Mouse (Mus musculus): ENCODE measurements around the gene Tmem39a. TPM values are rescaled to one million over a fixed set of nuclear protein-coding genes. Genes with fewer than 3 reads are reported as not detected.

Gene Tmem39a
- polyA plus RNA-seq, 1 experiment = 0.34 TPM

DNA sequence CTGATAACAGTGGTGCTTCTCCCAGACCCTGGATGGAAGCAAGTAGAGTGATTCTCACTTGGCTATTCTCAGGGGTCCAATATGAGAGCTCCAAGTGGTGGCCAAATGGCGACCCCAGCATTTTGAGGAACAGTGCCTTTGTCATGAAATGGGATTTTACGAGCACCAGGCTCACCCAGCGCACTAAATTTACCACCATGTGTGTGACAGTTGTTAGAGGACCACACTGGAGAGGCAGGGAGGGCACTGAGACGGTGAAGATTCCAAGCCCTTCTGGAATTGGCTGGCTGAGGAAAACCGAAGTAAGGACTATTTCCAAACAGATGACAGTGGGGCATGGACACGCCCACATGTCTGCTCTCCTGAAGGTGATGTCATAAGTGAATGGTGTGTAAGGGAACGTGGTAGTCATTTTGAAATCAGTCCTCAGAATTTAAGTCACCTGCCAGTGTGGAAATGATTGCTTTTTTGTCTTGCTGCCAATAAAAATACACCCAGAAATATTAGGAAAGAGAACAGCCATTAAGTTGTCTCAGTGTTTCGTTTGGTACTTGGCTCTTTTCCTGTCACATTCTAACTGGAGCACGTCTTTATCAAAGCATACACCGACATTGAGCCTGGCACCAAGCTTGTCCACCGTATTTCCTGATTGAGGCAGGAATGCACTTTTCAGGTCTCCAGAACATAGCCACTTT is 40.6 kb downstream of the Tmem39a start:
- no peaks in the 10 kb centered on the region for H3K9me3 ChIP-seq (ENCODE audit: control insufficient read depth, low read length)
- H3K36me3 ChIP-seq (ENCODE audit: control insufficient read depth) = no peaks in the 10 kb centered on the region
- TF ChIP-seq GATA1 (IDR thresholded peaks at IDR 0.05; ENCODE audit: low read length) (no peak), TAL1 (IDR thresholded peaks at IDR 0.05; ENCODE audit: low read length) (no peak)
- no peaks in the 10 kb centered on the region for H3K4me1 ChIP-seq (ENCODE audit: control insufficient read depth)
- H3K4me3 ChIP-seq (replicated peaks) = no peak overlapping the region
- no peaks in the 10 kb centered on the region for H3K27me3 ChIP-seq (ENCODE audit: control insufficient read depth)

DNA sequence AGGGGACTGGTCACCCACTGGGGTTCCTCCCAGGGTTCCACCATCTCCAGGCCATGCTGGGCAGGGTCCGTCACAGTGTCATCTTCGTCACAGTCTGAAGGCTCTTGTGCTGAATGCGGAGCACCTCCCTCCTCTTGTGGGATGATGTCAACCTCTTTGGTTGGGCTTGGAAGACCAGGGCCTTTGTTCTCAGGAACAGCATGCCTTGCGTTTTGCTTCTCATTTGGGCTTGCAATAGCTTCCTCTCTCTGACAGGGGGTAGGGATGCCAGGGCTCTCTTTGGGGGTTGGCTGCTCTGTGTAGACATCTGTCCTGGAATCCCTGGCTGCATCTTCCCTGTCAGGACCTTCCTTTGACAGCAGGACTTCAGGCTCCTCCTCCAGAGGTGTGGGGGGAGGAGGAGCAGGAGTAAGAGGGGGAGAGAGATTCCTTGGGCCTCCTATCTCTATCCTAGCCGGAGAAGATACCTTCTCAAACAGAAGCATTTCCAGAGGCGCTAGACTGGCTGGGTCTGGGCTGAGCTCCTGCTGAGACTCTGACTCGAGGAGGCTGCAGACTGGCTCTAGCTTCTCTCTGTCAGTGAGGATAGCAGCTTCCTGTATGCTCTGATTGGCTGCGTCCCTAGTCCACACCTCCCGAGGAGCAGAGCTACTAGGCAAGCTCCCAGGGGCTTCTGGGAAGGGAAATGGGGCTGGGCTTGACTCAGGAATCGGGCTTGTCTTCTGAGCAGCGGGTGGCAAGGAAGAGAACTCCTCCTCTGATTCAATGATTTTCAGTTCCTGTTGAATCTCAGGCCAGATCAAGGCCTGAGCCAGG is 44.7 kb downstream of the Tmem39a start:
- TF ChIP-seq GATA1 (IDR thresholded peaks at IDR 0.05; ENCODE audit: low read length) (no peak), TAL1 (IDR thresholded peaks at IDR 0.05; ENCODE audit: low read length) (no peak)
- no peaks in the 10 kb centered on the region for H3K4me1 ChIP-seq (ENCODE audit: control insufficient read depth)
- H3K27me3 ChIP-seq (ENCODE audit: control insufficient read depth) = no peaks in the 10 kb centered on the region
- H3K9me3 ChIP-seq (ENCODE audit: control insufficient read depth, low read length) = no peaks in the 10 kb centered on the region
- no peaks in the 10 kb centered on the region for H3K36me3 ChIP-seq (ENCODE audit: control insufficient read depth)
- H3K4me3 ChIP-seq (replicated peaks) = no peak overlapping the region

DNA sequence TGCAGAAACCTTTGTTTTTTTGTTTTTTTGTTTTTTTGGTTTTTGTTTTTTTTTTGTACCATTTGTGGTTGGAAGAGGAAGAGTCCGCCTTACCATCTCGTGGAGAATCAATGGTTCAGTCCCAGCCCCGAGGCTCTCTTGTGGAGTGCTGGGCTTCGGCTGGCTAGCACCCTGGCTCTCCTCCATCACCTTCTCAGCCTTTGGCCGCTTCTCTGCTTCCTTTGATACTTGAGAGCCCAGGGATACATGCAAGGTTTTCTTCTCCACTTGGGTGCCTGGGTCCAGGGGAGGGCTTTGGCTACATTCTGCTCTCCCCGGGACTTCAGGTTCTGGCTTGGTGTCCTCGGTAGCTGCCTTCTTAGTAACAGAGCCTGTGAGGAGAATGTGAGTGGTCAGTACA is 48.0 kb downstream of the Tmem39a start:
- TF ChIP-seq GATA1 (IDR thresholded peaks at IDR 0.05; ENCODE audit: low read length) (no peak), TAL1 (IDR thresholded peaks at IDR 0.05; ENCODE audit: low read length) (no peak)
- Histone ChIP-seq H3K36me3 (ENCODE audit: control insufficient read depth) (no peaks in the 10 kb centered on the region), H3K27me3 (ENCODE audit: control insufficient read depth) (no peaks in the 10 kb centered on the region), H3K4me1 (ENCODE audit: control insufficient read depth) (no peaks in the 10 kb centered on the region), H3K4me3 (replicated peaks) (no peak overlapping the region), H3K9me3 (ENCODE audit: control insufficient read depth, low read length) (peaks cover 15% of the 10 kb centered on the region)

DNA sequence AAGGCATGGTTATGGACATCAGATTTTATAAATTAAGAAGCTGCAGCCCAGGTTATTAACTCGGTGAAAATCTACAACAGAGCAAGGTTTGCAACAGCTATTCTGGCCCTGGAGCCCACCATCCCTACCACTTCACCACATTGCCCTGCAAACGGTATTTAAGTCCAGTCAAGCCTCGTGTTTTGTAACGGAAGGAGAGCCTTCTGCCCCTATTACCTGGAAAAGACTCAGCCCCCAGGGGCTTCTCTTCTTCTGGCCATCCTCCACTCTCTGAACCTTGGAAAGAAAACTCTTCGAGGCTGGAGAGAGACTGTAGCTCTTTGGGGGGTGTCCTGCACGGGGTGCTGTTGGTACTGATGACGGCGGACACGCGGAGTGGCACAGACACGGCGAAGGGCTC is 50.2 kb downstream of the Tmem39a start:
- no peaks in the 10 kb centered on the region for H3K4me1 ChIP-seq (ENCODE audit: control insufficient read depth)
- no peaks in the 10 kb centered on the region for H3K36me3 ChIP-seq (ENCODE audit: control insufficient read depth)
- H3K4me3 ChIP-seq (replicated peaks) = no peak overlapping the region
- TF ChIP-seq TAL1 (IDR thresholded peaks at IDR 0.05; ENCODE audit: low read length) (no peak), GATA1 (IDR thresholded peaks at IDR 0.05; ENCODE audit: low read length) (no peak)
- no peaks in the 10 kb centered on the region for H3K27me3 ChIP-seq (ENCODE audit: control insufficient read depth)
- peaks cover 15% of the 10 kb centered on the region for H3K9me3 ChIP-seq (ENCODE audit: control insufficient read depth, low read length)

DNA sequence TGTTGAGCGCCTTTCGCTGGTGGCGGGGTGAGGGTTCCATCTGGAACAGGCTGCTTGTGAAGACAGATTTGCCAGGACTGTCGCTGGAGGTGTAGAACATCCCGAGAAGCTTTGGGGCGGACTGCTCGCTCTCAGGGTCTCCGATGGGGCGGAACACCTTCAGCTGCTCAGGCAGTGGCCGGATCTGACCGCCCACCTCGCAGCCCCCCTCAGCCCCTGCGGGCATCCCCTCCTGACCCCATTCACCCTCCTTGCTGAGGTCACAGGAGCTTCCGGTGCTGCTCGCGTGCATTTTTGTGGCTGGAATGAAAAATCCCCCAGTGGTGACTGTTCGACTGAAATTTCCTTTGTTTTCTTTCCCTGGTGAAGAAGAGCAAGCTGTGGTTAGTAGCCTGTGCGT is 50.6 kb downstream of the Tmem39a start:
- Histone ChIP-seq H3K27me3 (ENCODE audit: control insufficient read depth) (no peaks in the 10 kb centered on the region), H3K4me1 (ENCODE audit: control insufficient read depth) (no peaks in the 10 kb centered on the region), H3K36me3 (ENCODE audit: control insufficient read depth) (no peaks in the 10 kb centered on the region), H3K9me3 (ENCODE audit: control insufficient read depth, low read length) (peaks cover 15% of the 10 kb centered on the region), H3K4me3 (replicated peaks) (no peak overlapping the region)
- TF ChIP-seq GATA1 (IDR thresholded peaks at IDR 0.05; ENCODE audit: low read length) = no peak
- TF ChIP-seq TAL1 (IDR thresholded peaks at IDR 0.05; ENCODE audit: low read length) = no peak

- no peak overlapping the region for H3K4me3 ChIP-seq (replicated peaks)
- no peaks in the 10 kb centered on the region for H3K4me1 ChIP-seq (ENCODE audit: control insufficient read depth)
- no peaks in the 10 kb centered on the region; the same call in 1 of the 2 replicates for H3K36me3 ChIP-seq (ENCODE audit: control insufficient read depth)
- no peak for TF ChIP-seq TAL1 (IDR thresholded peaks at IDR 0.05; ENCODE audit: low read length)
- no peak for TF ChIP-seq GATA1 (IDR thresholded peaks at IDR 0.05; ENCODE audit: low read length)
- peaks cover 6% of the 10 kb centered on the region; the same call in 1 of the 2 replicates for H3K27me3 ChIP-seq (ENCODE audit: control insufficient read depth)
- H3K9me3 ChIP-seq (ENCODE audit: control insufficient read depth, low read length) = peaks cover 26% of the 10 kb centered on the region
These were observed 54.1 kb downstream of the Tmem39a start for GRCm38 (mm10) chr16:38612646-38613045.

DNA sequence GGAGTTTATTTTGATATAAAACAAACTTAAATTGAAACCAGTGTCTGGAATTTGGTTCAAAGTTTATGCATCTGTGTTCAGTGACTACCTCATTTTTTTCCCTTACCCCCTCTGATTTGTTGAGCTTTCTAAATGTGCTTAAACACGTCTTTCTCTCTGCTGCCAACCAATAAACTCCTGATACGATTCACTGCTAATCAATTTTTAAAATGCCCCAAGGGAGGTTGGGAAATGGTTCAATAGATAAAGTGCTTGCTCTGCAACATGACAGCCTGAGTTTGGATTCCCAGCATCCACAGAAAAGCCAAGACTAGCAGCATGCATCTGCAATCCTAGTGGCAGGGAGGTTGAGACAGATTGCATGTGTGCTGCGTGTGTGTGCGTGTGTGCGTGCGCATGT is 55.1 kb downstream of the Tmem39a start:
- Histone ChIP-seq H3K36me3 (ENCODE audit: control insufficient read depth) (no peaks in the 10 kb centered on the region; the same call in 1 of the 2 replicates), H3K27me3 (ENCODE audit: control insufficient read depth) (peaks cover 6% of the 10 kb centered on the region; the same call in 1 of the 2 replicates), H3K4me3 (replicated peaks) (no peak overlapping the region), H3K9me3 (ENCODE audit: control insufficient read depth, low read length) (peaks cover 26% of the 10 kb centered on the region), H3K4me1 (ENCODE audit: control insufficient read depth) (no peaks in the 10 kb centered on the region)
- TF ChIP-seq TAL1 (IDR thresholded peaks at IDR 0.05; ENCODE audit: low read length) (no peak), GATA1 (IDR thresholded peaks at IDR 0.05; ENCODE audit: low read length) (no peak)

GRCm38 (mm10) chr16:38617977-38618376 is 59.5 kb downstream of the Tmem39a start:
- Histone ChIP-seq H3K4me3 (replicated peaks) (no peak overlapping the region), H3K4me1 (ENCODE audit: control insufficient read depth) (no peaks in the 10 kb centered on the region), H3K36me3 (ENCODE audit: control insufficient read depth) (no peaks in the 10 kb centered on the region; the same call in 1 of the 2 replicates), H3K9me3 (ENCODE audit: control insufficient read depth, low read length) (peaks cover 11% of the 10 kb centered on the region), H3K27me3 (ENCODE audit: control insufficient read depth) (peaks cover 6% of the 10 kb centered on the region; the same call in 1 of the 2 replicates)
- TF ChIP-seq GATA1 (IDR thresholded peaks at IDR 0.05; ENCODE audit: low read length) (no peak), TAL1 (IDR thresholded peaks at IDR 0.05; ENCODE audit: low read length) (no peak)

DNA sequence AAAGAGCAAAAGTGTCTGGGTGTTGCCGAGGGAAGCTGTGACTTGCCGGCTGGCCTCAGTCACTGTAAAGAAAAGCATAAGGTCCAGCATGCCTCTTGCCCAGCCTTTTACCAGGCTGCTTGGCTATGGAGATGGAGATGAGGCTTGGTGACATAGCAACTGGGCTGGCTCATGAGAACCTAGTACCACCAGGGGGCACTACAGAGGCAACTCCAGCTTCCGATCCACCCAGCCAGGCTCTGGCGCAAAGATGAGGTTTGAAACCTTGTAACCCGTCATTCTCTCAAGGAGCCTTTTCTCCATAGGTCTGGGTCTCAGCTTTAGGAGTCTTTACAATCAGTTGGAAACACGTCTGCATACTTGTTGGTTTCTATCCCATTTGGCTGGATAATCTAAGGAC is 60.6 kb downstream of the Tmem39a start:
- no peaks in the 10 kb centered on the region for H3K4me1 ChIP-seq (ENCODE audit: control insufficient read depth)
- H3K4me3 ChIP-seq (replicated peaks) = no peak overlapping the region
- TF ChIP-seq TAL1 (IDR thresholded peaks at IDR 0.05; ENCODE audit: low read length) (no peak), GATA1 (IDR thresholded peaks at IDR 0.05; ENCODE audit: low read length) (no peak)
- H3K9me3 ChIP-seq (ENCODE audit: control insufficient read depth, low read length) = peaks cover 11% of the 10 kb centered on the region
- H3K36me3 ChIP-seq (ENCODE audit: control insufficient read depth) = no peaks in the 10 kb centered on the region; the same call in 1 of the 2 replicates
- peaks cover 6% of the 10 kb centered on the region; the same call in 1 of the 2 replicates for H3K27me3 ChIP-seq (ENCODE audit: control insufficient read depth)

All from erythroblast, embryonic 14.5 days (primary cell).